Mouse (Mus musculus): Measurements from ENCODE around the gene Srxn1.

DNA sequence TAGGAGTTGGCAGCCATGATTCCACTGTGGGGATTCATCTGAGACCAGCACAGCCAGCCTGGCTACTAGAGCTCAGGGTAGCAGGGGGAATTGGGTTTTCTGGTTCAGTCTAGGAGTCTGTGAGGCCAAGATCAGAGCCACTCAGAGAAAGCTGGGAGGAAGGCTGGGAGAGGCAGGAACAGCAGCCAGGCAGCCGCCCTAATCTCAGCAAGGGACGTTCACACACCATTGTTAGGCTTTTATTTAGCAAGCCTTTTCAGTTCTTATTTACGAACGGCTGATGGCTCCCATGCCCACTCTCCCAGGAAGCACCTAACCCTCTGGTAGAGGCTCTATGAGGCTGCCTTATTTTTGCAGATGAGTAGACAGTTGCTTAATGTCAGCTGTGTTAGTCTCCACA is 44.6 kb downstream of the Srxn1 start:
- no peak for TF ChIP-seq CTCF (IDR thresholded peaks at IDR 0.05; ENCODE audit: low read depth)
- TF ChIP-seq EP300 (optimal IDR thresholded peaks at IDR 0.05) = no peak
